ENCODE assay signal across 23 mouse cellular contexts in genomic region chr1:91701475-91701874, GRCm38 (mm10).
DNase-seq lines count a peak whose midpoint lies in the region; ATAC-seq and TF ChIP-seq lines count a peak whose summit lies in the region.
"Had no signal": no experiment of that assay in that cellular context is flagged by ENCODE, and none has a peak within 500 bp of the region (broad histone marks: within the 10 kb centered on the region; RNA-seq: fewer than 3 reads in every experiment).

No protein-coding gene starts in this region.

- TF ChIP-seq CTCF in lung, adult 2 months (IDR thresholded peaks at IDR 0.05; ENCODE audit: insufficient read depth, low read length): no peak

- no peaks in the 10 kb centered on the region for H3K36me3 ChIP-seq in heart, embryonic 10.5 days
- H3K36me3 ChIP-seq in heart, embryonic 12.5 days: no peaks in the 10 kb centered on the region
- H3K36me3 ChIP-seq in stomach, embryonic 15.5 days: no peaks in the 10 kb centered on the region
- H3K36me3 ChIP-seq: embryonic facial prominence, embryonic 15.5 days; forebrain, embryonic 10.5 days; hindbrain, embryonic 15.5 days; limb, embryonic 12.5 days; midbrain, embryonic 13.5 days had no signal

- no peak overlapping the region for H3K4me3 ChIP-seq in heart, embryonic 10.5 days
- no peak overlapping the region for H3K4me3 ChIP-seq in heart, embryonic 12.5 days
- no peak overlapping the region for H3K4me3 ChIP-seq in lung, adult 2 months (replicated peaks; ENCODE audit: extremely low read depth, low read depth, low read length)
- H3K4me3 ChIP-seq in stomach, embryonic 15.5 days (replicated peaks): no peak overlapping the region
- H3K4me3 ChIP-seq: embryonic facial prominence, embryonic 15.5 days; forebrain, embryonic 10.5 days; hindbrain, embryonic 15.5 days; limb, embryonic 12.5 days; midbrain, embryonic 13.5 days; myocyte had no signal

- H3K9me3 ChIP-seq in heart, embryonic 10.5 days: no peaks in the 10 kb centered on the region
- H3K9me3 ChIP-seq in heart, embryonic 12.5 days (replicated peaks): no peaks in the 10 kb centered on the region
- no peaks in the 10 kb centered on the region for H3K9me3 ChIP-seq in stomach, embryonic 15.5 days
- H3K9me3 ChIP-seq: embryonic facial prominence, embryonic 15.5 days; forebrain, embryonic 10.5 days; hindbrain, embryonic 15.5 days; limb, embryonic 12.5 days; midbrain, embryonic 13.5 days had no signal

- H3K9ac ChIP-seq in heart, embryonic 12.5 days: no peak overlapping the region
- no peak overlapping the region for H3K9ac ChIP-seq in stomach, embryonic 15.5 days
- H3K9ac ChIP-seq: embryonic facial prominence, embryonic 15.5 days; hindbrain, embryonic 15.5 days; limb, embryonic 12.5 days; liver, embryonic 14.5 days; midbrain, embryonic 13.5 days had no signal

- WGBS in heart, embryonic 10.5 days: 82% methylated on average over 12 of the region's 12 CpGs
- 77% methylated on average over 12 of the region's 12 CpGs for WGBS in heart, embryonic 12.5 days
- WGBS in lung, adult 2 months: 71% methylated on average over 12 of the region's 12 CpGs
- WGBS in stomach, embryonic 15.5 days: 58% methylated on average over 12 of the region's 12 CpGs

- H3K4me1 ChIP-seq in heart, embryonic 10.5 days: 0 out of 2 replicates have a peak, but pooled peaks cover 2% of the 10 kb centered on the region
- no peaks in the 10 kb centered on the region for H3K4me1 ChIP-seq in heart, embryonic 12.5 days (replicated peaks)
- H3K4me1 ChIP-seq in lung, adult 2 months (ENCODE audit: control insufficient read depth, insufficient read depth, low read length): no peaks in the 10 kb centered on the region
- H3K4me1 ChIP-seq in stomach, embryonic 15.5 days: no peaks in the 10 kb centered on the region
- H3K4me1 ChIP-seq: embryonic facial prominence, embryonic 15.5 days; forebrain, embryonic 10.5 days; hindbrain, embryonic 15.5 days; limb, embryonic 12.5 days; midbrain, embryonic 13.5 days had no signal

- peak; percentile 45 for DNase-seq in heart, embryonic 10.5 days (ENCODE audit: low spot score)
- peak; percentile 27 for DNase-seq in lung, postnatal 10 days
- no peak for DNase-seq in lung, adult 2 months
- DNase-seq in fibroblast of lung, adult 2 months (ENCODE audit: low read depth): peak; percentile 18
- no peak for DNase-seq in thymus, postnatal 4 days
- DNase-seq: adrenal gland, adult 2 months; cerebellum, adult 11-12 months; cerebellum, postnatal 14 days; gastrocnemius, postnatal 36 days; heart, postnatal 10 days; kidney, adult 18-20 months; right cerebral cortex, postnatal 14 days; thymus, postnatal 14 days had no signal

- no peak for TF ChIP-seq POLR2A in lung, adult 2 months (IDR thresholded peaks at IDR 0.05; ENCODE audit: borderline replicate concordance, extremely low read depth, low read depth, low read length)

- H3K27me3 ChIP-seq in heart, embryonic 10.5 days (ENCODE audit: insufficient read depth, poor library complexity, severe bottlenecking): no peaks in the 10 kb centered on the region
- H3K27me3 ChIP-seq in heart, embryonic 12.5 days (replicated peaks): no peaks in the 10 kb centered on the region
- H3K27me3 ChIP-seq in stomach, embryonic 15.5 days (replicated peaks): no peaks in the 10 kb centered on the region
- H3K27me3 ChIP-seq: embryonic facial prominence, embryonic 15.5 days; hindbrain, embryonic 15.5 days; midbrain, embryonic 13.5 days had no signal

- ATAC-seq in heart, embryonic 12.5 days (ENCODE audit: insufficient number of reproducible peaks, low FRiP score): no peak
- ATAC-seq in stomach, embryonic 15.5 days (ENCODE audit: insufficient read depth, low FRiP score, low read depth): peak; percentile 63
- ATAC-seq: midbrain, embryonic 13.5 days had no signal

- no peak overlapping the region for H3K27ac ChIP-seq in heart, embryonic 10.5 days
- H3K27ac ChIP-seq in heart, embryonic 12.5 days (ENCODE audit: poor library complexity, severe bottlenecking): no peak overlapping the region
- no peak overlapping the region for H3K27ac ChIP-seq in stomach, embryonic 15.5 days
- H3K27ac ChIP-seq: embryonic facial prominence, embryonic 15.5 days; forebrain, embryonic 10.5 days; hindbrain, embryonic 15.5 days; kidney, postnatal 0 days; limb, embryonic 12.5 days; liver, embryonic 14.5 days; midbrain, embryonic 13.5 days had no signal

- H3K4me2 ChIP-seq in heart, embryonic 12.5 days: no peak overlapping the region
- no peak overlapping the region for H3K4me2 ChIP-seq in stomach, embryonic 15.5 days
- H3K4me2 ChIP-seq: embryonic facial prominence, embryonic 15.5 days; hindbrain, embryonic 15.5 days; limb, embryonic 12.5 days; midbrain, embryonic 13.5 days had no signal

Comparison
In these comparisons a context has a peak if more than half of its experiments do, and no peak if none do; other contexts are left out.
1. DNase-seq: peak in heart, embryonic 10.5 days (single experiment), lung, postnatal 10 days (single experiment) and fibroblast of lung, adult 2 months (single experiment); none in lung, adult 2 months (single experiment) and thymus, postnatal 4 days (single experiment).